Mouse (Mus musculus) spleen, adult 18-20 months (tissue): ENCODE data around the gene Slitrk4.

Experiments
- DNase-seq, 2 experiments: peaks; one replicate each; pipeline ENCODE4 v3.0.0; 2022; ENCODE audit warnings: mixed read lengths in 2 of 2

Slitrk4 gene

DNA sequence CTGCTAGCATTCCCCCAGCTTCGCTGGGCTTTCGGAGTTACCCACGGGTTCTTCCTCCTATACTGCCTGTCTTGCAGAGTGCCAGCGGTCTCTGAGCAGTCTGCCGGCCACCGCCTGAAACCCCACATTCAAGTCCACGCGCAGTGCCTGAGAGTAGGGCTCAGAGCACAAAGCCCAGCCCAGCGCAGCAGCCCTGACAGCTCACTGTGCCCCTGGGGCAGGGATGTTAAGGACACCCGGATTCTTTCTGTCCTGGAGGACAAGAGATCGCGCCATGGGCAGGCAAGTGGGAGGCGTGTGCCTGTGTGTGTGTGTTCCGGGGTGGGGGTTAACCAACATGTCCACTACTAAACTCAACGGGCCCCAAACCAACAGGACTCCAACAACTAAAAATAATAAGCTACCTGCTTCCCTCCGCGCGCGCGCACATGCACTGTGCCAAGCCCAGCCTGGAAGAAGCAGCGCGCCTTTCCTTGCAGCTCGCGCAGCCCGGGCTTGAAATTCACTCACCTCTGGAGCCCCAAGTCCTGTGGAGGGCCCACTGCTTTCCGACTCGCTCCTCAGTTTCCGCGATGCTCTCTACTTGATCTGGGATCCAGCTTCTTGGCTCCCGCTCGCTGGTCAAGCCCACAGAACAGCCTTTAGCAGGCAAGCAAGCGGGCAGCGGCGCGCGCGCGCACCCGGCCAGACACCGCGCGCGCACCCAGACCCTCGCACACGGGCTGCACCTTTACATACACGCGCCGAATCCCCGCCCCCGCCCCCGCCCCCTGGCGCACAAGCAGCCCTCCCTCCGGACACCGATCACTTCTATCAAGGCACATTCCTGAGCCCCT lies at the start of gene Slitrk4:
Gene Slitrk4, minus strand, starts transcription at position 707 of the 836 bp plus-strand sequence.
- no peak for DNase-seq

DNA sequence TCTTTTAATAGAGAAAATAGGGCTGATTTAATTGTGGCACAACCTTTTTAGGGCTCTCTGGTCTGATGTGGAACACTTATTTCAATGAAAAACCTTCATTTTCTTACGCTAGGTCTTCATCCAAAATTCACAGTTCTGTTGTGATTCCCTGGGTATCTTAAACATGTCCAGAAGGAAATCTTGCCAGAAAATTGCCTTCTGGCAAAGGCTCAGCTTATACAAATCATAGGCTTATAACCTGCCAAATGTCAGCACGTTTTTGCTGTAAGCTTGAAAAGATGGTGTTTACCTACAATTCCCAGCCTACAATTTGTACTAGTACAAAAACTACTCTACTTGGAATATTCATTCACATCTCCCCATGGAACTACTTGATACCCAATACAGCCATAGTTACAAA lies 42.7 kb upstream of the Slitrk4 start:
- DNase-seq: no peak

DNA sequence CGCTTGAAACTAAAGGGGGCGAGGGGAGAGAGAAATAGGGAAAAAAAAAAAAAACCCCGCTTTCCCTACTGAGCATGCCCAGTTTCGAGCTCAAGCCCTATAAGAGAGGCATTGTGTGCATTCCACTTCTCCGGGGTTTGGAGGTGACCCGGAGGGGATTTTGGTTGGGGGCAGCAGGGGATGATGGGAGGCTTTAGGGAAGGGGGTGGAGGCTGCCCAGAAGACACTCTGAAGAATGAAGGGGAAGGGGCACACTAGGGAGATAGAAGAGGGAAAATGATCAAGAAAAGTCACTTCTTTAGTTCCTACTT lies 1.1 kb upstream of the Slitrk4 start:
- DNase-seq: no peak

DNA sequence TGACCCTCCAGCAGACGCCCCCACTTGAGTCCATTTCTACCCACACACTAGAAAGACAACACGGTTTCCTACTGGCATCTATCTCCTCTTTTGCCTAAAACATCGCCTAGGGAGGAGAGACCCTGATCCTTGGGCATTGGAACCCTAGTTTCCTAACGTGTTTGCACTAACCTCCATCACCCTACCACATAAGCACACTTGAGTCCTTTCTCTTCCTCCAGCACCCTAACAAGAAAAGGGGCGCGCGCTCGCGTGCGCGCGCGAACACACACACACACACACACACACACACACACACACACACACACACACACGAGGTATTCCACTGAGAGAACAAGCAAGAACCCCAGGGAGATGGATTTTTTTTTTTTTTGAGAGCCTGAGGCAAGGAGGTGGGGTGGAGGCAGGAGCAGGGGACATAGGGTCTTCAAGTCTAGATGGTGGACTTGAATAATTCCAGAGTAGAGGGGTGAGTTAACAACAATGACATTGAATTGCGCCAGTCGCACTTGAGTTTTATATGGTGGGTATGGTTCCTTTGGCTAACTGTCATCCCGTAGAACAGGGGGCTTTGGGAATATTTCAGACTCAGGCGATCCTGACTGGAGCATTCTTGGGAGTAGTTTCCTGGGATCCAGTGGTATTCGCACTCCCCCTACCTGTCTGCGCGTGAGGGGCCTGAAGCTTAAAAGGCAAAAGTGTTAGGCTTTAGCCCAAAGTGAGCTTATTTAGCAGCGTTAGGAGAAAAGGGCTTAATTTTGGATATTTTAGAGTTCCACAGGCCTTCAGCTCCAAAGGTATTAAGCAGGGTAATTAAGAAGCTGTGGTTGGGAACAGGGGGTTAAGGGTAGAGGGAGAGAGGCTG lies 562 bp upstream of the Slitrk4 start:
- DNase-seq: no peak

DNA sequence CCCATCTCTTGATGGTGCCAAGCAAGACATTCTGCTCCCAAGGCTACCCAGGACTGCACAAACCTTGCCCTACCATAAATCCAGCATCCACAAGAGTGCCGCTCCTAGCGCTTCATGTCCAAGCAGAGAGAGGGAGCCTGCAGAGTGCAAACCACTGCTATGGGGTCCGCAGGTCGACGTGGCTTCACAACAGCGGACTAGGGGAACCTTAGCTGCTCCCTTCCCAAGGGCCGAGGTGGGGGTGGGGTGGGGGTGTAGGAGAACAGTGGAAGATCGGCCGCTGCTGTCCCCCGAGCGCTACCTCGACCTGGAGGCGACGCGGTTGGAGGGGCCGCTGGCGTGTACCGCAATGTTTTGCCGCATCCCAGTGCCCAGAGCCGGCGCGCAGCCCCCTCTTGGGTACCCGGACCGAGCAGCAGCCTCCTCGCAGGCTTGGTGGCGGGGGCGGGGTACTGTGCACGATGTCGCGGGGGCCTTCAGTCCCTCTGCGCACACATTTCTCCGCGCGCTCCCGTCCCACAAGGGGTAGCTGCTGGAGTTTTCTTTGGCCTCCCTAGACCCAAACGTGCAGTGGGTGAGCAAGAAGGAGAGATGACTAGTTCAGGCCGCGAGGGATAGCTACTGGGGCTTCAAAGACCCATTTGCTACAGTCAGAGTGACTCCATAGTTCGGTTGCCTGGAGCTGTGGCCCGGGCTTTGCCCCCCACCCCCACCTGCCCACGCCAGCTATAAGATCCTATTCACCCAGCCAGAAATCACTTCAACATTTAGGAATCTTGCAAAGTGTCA lies 1.1 kb downstream of the Slitrk4 start:
- no peak for DNase-seq

DNA sequence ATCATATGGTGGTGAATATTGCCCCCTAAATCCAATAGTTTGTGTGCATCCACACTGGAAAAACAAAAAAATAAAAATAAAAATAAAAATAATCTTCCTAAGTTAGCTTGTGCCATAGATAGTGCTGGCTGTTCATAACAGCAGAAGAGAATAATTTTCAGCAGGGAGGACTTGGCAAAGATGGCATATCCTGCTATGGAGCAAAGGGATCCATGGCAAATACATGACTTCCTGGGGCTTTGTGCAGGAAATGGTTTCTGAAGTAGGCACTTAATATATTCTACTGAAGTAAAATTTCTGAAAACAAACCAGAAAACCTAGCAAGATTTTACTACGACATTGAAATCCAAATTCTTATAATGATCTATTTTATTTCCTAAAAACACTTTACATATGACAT lies 13.3 kb downstream of the Slitrk4 start:
- DNase-seq: no peak
